Mouse (Mus musculus): Measurements from ENCODE around the gene Chd3. TPM values are rescaled to one million over a fixed set of nuclear protein-coding genes. Genes with fewer than 3 reads are reported as not detected.
A peak's percentile ranks its signal among the peaks of the same experiment; 100 is the strongest.

Chd3 gene
- polyA plus RNA-seq, 1 experiment from 2014 or later = 78.7 TPM

DNA sequence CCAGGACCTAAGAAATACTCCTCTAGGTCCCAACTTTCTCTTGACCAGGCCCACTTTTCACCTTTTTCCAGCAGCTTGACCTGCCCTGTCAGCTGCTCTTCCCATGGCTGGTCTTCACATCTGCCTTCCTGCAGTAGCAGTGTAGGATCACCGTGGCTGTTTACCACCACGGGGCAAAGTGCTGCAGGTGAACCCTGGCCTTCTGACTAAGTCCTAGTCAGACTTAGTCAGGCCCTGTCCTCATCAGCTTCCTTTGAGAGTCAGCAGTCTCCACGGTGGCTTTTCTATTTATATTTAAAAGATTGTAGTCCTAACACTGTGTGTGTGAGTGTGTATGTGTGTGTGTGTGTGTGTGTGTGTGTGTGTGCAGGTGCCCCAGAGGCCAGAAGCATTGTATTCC is 8.6 kb upstream of the Chd3 start:
- no peaks in the 10 kb centered on the region for H3K4me1 ChIP-seq
- no peak overlapping the region for H3K4me3 ChIP-seq
- H3K9me3 ChIP-seq = no peaks in the 10 kb centered on the region
- no peak for ATAC-seq (ENCODE audit: low FRiP score, low read depth)
- 82% methylated on average over 3 of the region's 3 CpGs for WGBS
- no peak overlapping the region for H3K9ac ChIP-seq (replicated peaks)
- H3K36me3 ChIP-seq = peaks cover 10% of the 10 kb centered on the region
- H3K4me2 ChIP-seq (replicated peaks) = no peak overlapping the region
- H3K27me3 ChIP-seq = no peaks in the 10 kb centered on the region
- no peak overlapping the region for H3K27ac ChIP-seq (replicated peaks)

DNA sequence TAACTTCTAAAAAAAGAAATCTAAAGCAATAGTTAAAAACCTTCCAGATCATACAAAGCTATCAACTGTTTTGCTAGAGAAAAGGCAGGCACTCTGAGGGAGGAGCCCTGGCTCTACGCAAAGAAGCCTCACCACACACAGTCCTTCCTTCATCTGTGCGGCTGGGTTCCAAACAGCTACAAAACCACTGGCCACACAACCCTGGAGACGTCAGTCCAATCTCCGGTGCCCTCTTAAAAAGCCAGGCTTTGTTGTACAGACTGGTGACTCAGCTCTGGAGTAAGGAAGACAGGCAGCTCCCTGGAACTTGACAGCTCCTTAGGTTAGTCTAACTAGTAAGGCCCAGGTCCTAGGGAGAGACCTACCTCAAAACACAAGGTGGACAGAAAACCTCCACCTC is 6.4 kb upstream of the Chd3 start:
- no peak for ATAC-seq (ENCODE audit: low FRiP score, low read depth)
- Histone ChIP-seq H3K9me3 (no peaks in the 10 kb centered on the region), H3K4me1 (peaks cover 19% of the 10 kb centered on the region), H3K36me3 (peaks cover 19% of the 10 kb centered on the region), H3K27me3 (no peaks in the 10 kb centered on the region), H3K4me3 (no peak overlapping the region), H3K4me2 (replicated peaks) (no peak overlapping the region), H3K9ac (replicated peaks) (no peak overlapping the region), H3K27ac (replicated peaks) (no peak overlapping the region)
- WGBS = 89% methylated on average over 4 of the region's 4 CpGs

- Histone ChIP-seq H3K27me3 (no peaks in the 10 kb centered on the region), H3K36me3 (peaks cover 19% of the 10 kb centered on the region), H3K9me3 (no peaks in the 10 kb centered on the region), H3K9ac (replicated peaks) (no peak overlapping the region), H3K4me3 (no peak overlapping the region), H3K4me2 (replicated peaks) (no peak overlapping the region), H3K27ac (replicated peaks) (no peak overlapping the region), H3K4me1 (peaks cover 26% of the 10 kb centered on the region)
- 90% methylated on average over 16 of the region's 16 CpGs for WGBS
- no peak for ATAC-seq (ENCODE audit: low FRiP score, low read depth)
Observed at GRCm38 (mm10) chr11:69373223-69373965, 4.2 kb upstream of the Chd3 start.

GRCm38 (mm10) chr11:69372780-69373170 is 3.6 kb upstream of the Chd3 start:
- ATAC-seq (ENCODE audit: low FRiP score, low read depth) = no peak
- Histone ChIP-seq H3K27me3 (no peaks in the 10 kb centered on the region), H3K36me3 (peaks cover 19% of the 10 kb centered on the region), H3K9ac (replicated peaks) (no peak overlapping the region), H3K9me3 (no peaks in the 10 kb centered on the region), H3K4me3 (no peak overlapping the region), H3K4me2 (replicated peaks) (no peak overlapping the region), H3K27ac (replicated peaks) (peak overlapping the region; percentile 78; the same call in 1 of the 2 replicates), H3K4me1 (peaks cover 31% of the 10 kb centered on the region)
- WGBS = 67% methylated on average over 3 of the region's 3 CpGs

DNA sequence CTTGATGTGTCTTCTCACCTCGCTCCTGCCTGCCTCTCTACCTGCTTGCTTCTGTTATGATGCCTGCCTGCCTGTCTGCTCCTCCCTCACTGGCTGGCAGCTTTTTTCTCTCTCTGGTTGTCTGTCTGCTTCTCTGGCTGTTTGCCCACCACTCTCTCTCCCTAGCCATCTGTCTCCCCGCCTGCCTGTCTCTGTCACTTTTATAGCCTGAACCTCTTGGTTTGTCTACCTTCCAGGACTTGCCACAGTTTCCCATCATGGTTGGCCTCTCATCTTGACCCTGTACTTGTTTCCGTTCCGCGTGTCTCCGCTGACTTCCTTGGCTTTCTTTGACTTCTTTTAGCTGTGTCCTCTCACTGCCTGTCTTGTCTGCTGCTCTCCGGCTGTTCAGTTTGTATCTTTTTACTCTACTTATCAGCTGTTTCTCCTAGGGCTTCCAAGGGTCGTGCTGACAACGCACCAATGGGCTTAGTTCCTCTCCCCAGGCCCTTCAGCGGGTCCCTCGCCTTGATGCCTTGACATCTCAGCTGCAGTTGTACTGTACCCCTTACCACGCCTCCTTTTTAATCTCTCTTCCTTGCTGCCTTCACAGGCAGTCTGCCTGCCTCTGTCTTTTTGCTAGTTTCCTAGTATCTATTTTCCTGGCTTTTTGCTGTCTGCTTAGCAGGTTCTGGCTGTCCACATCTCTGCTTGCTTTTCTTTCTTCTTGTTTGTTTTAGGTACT is 3.0 kb upstream of the Chd3 start:
- H3K4me2 ChIP-seq (replicated peaks) = peak overlapping the region; percentile 39
- H3K9ac ChIP-seq (replicated peaks) = peak overlapping the region; percentile 34; the same call in 1 of the 2 replicates
- H3K4me1 ChIP-seq = peaks cover 37% of the 10 kb centered on the region
- H3K36me3 ChIP-seq = peaks cover 19% of the 10 kb centered on the region
- H3K9me3 ChIP-seq = no peaks in the 10 kb centered on the region
- 58% methylated on average over 12 of the region's 12 CpGs for WGBS
- H3K27me3 ChIP-seq = no peaks in the 10 kb centered on the region
- peak overlapping the region; percentile 78 for H3K27ac ChIP-seq (replicated peaks)
- ATAC-seq (ENCODE audit: low FRiP score, low read depth) = no peak
- H3K4me3 ChIP-seq = 0 out of 2 replicates have a peak overlapping the region, but pooled peaks have one; percentile 3

DNA sequence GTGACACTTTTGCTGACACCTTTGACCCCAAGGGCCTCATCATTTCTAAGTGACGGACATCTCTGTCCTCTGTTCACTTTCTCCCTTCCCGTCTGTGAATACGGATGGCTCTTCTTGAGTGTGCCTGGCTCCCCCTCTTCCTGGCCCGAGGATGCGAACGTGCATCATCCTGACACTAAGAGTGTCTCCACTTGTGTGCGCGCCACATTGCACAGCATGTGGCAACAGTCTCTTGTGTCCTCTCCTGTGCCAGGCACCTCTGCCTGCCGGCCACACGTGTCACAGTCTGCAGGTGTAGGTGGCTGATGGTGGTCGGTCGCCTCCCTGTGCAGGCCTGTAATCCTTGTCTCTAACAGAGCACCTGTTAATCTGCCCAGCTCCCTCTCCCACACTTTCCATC is 2.4 kb upstream of the Chd3 start:
- H3K4me3 ChIP-seq = no peak overlapping the region
- H3K9me3 ChIP-seq = no peaks in the 10 kb centered on the region
- no peak for ATAC-seq (ENCODE audit: low FRiP score, low read depth)
- peaks cover 38% of the 10 kb centered on the region for H3K4me1 ChIP-seq
- H3K4me2 ChIP-seq (replicated peaks) = peak overlapping the region; percentile 39
- H3K27ac ChIP-seq (replicated peaks) = peak overlapping the region; percentile 78
- H3K9ac ChIP-seq (replicated peaks) = peak overlapping the region; percentile 34
- H3K36me3 ChIP-seq = peaks cover 19% of the 10 kb centered on the region
- WGBS = 28% methylated on average over 12 of the region's 12 CpGs
- no peaks in the 10 kb centered on the region for H3K27me3 ChIP-seq

DNA sequence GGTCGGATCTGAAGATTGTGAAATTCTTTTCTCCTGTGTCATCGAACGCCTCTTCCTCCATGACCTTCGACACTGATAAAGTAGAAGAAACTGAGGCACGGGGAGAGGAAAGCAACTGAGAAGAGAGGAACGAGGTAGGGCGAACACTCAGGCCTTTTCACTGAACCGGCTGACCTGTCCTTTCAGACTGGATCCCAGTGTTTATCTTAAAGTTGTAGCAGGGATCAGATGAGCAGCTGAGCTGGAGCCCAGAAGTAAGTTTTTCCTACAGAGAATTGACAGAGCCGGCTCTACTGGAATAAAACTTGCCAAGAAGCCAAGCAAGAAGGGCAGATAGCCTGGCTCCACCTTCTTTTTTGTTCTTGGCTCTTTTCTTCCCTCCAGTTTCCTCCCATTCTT is 1.6 kb upstream of the Chd3 start:
- no peak for ATAC-seq (ENCODE audit: low FRiP score, low read depth)
- 14% methylated on average over 9 of the region's 9 CpGs for WGBS
- peak overlapping the region; percentile 17 for H3K4me3 ChIP-seq

DNA sequence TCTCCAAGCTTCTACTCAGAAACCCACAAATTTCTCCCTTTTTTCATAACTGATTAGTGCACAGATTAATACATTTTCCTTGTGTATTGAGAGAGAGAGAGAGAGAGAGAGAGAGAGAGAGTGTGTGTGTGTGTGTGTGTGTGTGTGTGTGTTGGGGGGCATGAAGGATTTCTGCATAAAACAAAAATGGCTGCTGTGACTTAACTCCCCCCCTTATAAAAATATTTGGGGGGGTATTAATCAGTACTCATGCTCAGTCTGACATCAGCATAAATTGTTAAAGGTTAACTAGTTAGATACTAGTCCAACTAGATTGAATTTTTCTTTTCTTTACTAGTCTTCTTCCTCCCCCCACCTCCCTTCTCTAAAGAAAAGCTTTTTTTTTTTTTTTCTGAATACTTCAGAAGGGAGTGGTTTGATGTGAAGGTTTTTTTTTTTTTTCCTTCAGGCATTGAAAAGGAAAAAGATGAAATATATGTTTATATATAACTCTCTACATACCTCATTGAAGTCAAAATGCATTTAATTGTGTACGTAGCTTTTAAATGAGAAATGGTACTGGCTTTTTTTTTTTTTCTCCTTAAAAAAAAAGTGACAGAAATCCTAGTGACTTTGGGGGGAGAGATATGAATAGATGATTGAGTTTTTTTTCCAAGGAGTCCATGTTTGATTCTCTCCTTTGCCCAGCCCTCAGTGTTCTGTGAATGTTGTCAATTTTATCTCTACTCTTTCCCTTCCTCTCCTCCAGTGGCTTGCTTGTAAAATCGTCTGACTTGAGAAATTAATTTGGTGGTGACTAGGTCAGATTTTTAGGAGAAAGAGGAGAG is 997 bp upstream of the Chd3 start:
- peaks cover 48% of the 10 kb centered on the region for H3K4me1 ChIP-seq
- no peaks in the 10 kb centered on the region for H3K9me3 ChIP-seq
- peak overlapping the region; percentile 98 for H3K4me3 ChIP-seq
- no peak for ATAC-seq (ENCODE audit: low FRiP score, low read depth)
- H3K4me2 ChIP-seq (replicated peaks) = peak overlapping the region; percentile 87
- H3K27me3 ChIP-seq = no peaks in the 10 kb centered on the region
- peaks cover 15% of the 10 kb centered on the region for H3K36me3 ChIP-seq
- WGBS = 24% methylated on average over 2 of the region's 2 CpGs
- H3K9ac ChIP-seq (replicated peaks) = peak overlapping the region; percentile 99
- peak overlapping the region; percentile 100 for H3K27ac ChIP-seq (replicated peaks)

More for the DNA sequence above, 1.6 kb upstream of the Chd3 start:
- Histone ChIP-seq H3K9ac (replicated peaks) (no peak overlapping the region; the same call in 1 of the 2 replicates), H3K9me3 (no peaks in the 10 kb centered on the region), H3K4me2 (replicated peaks) (peak overlapping the region; percentile 39), H3K27ac (replicated peaks) (peak overlapping the region; percentile 78), H3K4me1 (peaks cover 42% of the 10 kb centered on the region), H3K36me3 (peaks cover 15% of the 10 kb centered on the region), H3K27me3 (no peaks in the 10 kb centered on the region)

GRCm38 (mm10) chr11:69368356-69369214 is 621 bp downstream of the Chd3 start:
- peaks cover 24% of the 10 kb centered on the region for H3K36me3 ChIP-seq
- ATAC-seq (ENCODE audit: low FRiP score, low read depth) = 0 out of 2 replicates have a peak, but pooled peaks have one; percentile 24
- H3K4me2 ChIP-seq (replicated peaks) = peak overlapping the region; percentile 87
- H3K4me1 ChIP-seq = peaks cover 62% of the 10 kb centered on the region
- WGBS = under 1% methylated on average over 63 of the region's 106 CpGs
- peak overlapping the region; percentile 98 for H3K4me3 ChIP-seq
- H3K27ac ChIP-seq (replicated peaks) = peak overlapping the region; percentile 100
- H3K27me3 ChIP-seq = no peaks in the 10 kb centered on the region
- H3K9ac ChIP-seq (replicated peaks) = peak overlapping the region; percentile 99
- no peaks in the 10 kb centered on the region for H3K9me3 ChIP-seq

DNA sequence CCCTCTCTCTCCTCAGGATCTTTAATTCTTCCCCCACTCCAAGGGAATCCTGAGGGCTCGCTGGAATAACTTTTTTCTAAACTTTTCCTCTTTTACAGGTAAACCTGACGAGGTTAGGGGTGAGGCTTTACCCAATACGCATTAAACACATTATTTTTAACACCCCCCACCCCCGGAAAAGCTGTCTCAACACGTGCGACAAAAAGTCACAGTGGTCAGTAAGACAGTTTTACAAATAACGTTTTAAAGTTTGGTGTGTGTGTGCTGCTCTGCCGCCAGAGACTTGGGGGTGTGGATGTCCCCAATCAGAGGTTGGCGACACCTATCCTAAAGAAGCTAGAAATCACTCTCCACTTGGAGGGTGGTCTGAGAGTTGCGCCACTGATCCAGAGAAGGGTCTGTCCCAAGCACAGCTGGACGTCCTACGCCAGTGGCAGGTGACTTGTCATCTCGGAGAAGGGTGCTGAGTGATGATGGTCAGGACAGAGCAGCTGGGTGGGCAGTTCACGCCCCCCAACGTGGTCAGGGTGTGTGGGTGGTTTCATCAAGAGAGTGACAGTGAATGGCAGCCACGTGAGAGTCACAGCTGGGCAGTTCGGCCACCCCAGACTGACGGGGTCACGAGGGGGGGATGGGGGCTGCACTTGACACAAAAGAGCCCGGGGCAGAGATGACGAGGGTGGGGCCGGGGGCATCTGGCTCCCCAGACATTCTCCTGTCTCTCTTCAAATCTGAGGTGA is 1.4 kb downstream of the Chd3 start:
- Histone ChIP-seq H3K4me2 (replicated peaks) (peak overlapping the region; percentile 87), H3K27me3 (no peaks in the 10 kb centered on the region), H3K27ac (replicated peaks) (peak overlapping the region; percentile 100), H3K9me3 (no peaks in the 10 kb centered on the region), H3K4me3 (peak overlapping the region; percentile 98), H3K4me1 (peaks cover 62% of the 10 kb centered on the region), H3K36me3 (peaks cover 26% of the 10 kb centered on the region), H3K9ac (replicated peaks) (peak overlapping the region; percentile 99)
- WGBS = under 1% methylated on average over 20 of the region's 22 CpGs
- peak; percentile 16 for ATAC-seq (ENCODE audit: low FRiP score, low read depth)
